Comparison of ENCODE assay signal across 17 mouse cellular contexts in genomic region chr15:100324021-100324591, GRCm38 (mm10). TPM values are rescaled to one million over a fixed set of nuclear protein-coding genes. Genes with fewer than 3 reads are reported as not detected.
DNase-seq lines count a peak whose midpoint lies in the region; ATAC-seq lines count a peak whose summit lies in the region.
"Had no signal": no experiment of that assay in that cellular context is flagged by ENCODE, and none has a peak within 500 bp of the region (broad histone marks: within the 10 kb centered on the region; RNA-seq: fewer than 3 reads in every experiment).

No protein-coding gene starts in this region.

- no peak overlapping the region for H3K9ac ChIP-seq in liver, embryonic 13.5 days
- H3K9ac ChIP-seq: limb, embryonic 15.5 days; stomach, embryonic 15.5 days had no signal

- no peak overlapping the region for H3K4me3 ChIP-seq in liver, embryonic 13.5 days (replicated peaks)
- H3K4me3 ChIP-seq: limb, embryonic 15.5 days; megakaryocyte, embryonic 14.5 days; myocyte; stomach, embryonic 15.5 days had no signal

- 44% methylated on average over 12 of the region's 12 CpGs for WGBS in liver, embryonic 13.5 days (ENCODE audit: insufficient replicate concordance)

- H3K4me1 ChIP-seq in liver, embryonic 13.5 days (replicated peaks) = peaks cover 14% of the 10 kb centered on the region
- H3K4me1 ChIP-seq: stomach, embryonic 15.5 days had no signal

- H3K4me2 ChIP-seq in liver, embryonic 13.5 days = no peak overlapping the region
- H3K4me2 ChIP-seq: limb, embryonic 15.5 days; stomach, embryonic 15.5 days had no signal

- peak; percentile 24 to 54 for DNase-seq in layer of hippocampus, postnatal 14 days (ENCODE audit: low spot score in 2 of 2)
- no peak for DNase-seq in layer of hippocampus, adult 9-11 months
- DNase-seq in A20 (ENCODE audit: low read depth, low spot score) (peak; percentile 29), NIH3T3 (ENCODE audit: low read depth) (peak; percentile 55)
- peak; percentile 53 for DNase-seq in liver, embryonic 13.5 days
- no peak for DNase-seq in cerebellum, postnatal 25 days
- DNase-seq in urinary bladder, postnatal 25 days (ENCODE audit: low spot score) = no peak
- DNase-seq: kidney, adult 11 months had no signal

- no peaks in the 10 kb centered on the region for H3K36me3 ChIP-seq in liver, embryonic 13.5 days
- H3K36me3 ChIP-seq: limb, embryonic 15.5 days; stomach, embryonic 15.5 days had no signal

- ATAC-seq in liver, embryonic 13.5 days (ENCODE audit: low read depth) = no peak
- ATAC-seq in inflammation-experienced regulatory T-cells, adult 6 months = no peak
- ATAC-seq: activated CD4-positive, CD25-positive, alpha-beta regulatory T cell, adult 4 months had no signal

- H3K27me3 ChIP-seq in liver, embryonic 13.5 days = no peaks in the 10 kb centered on the region
- H3K27me3 ChIP-seq: CH12.LX; limb, embryonic 15.5 days; stomach, embryonic 15.5 days had no signal

- no peaks in the 10 kb centered on the region for H3K9me3 ChIP-seq in liver, embryonic 13.5 days (replicated peaks)
- H3K9me3 ChIP-seq: limb, embryonic 15.5 days; megakaryocyte, embryonic 14.5 days; stomach, embryonic 15.5 days had no signal

- H3K27ac ChIP-seq in liver, embryonic 13.5 days = no peak overlapping the region
- H3K27ac ChIP-seq: stomach, embryonic 15.5 days had no signal

RNA-seq across cellular contexts. Expression of gene Mettl7a3, which starts 10.6 kb away (rescaled TPM):
- not detected for total RNA-seq in layer of hippocampus, postnatal 14 days (2021)
- not detected in 2 replicates for polyA plus RNA-seq in liver, embryonic 13.5 days (2015; fragmentation: Nextera tagmentation; extraction: Ambion mirVana)
- polyA plus RNA-seq in inflammation-experienced regulatory T-cells, adult 6 months (2017; shearing (Covaris generic)) = not detected
- total RNA-seq: CH12.LX had no signal
- polyA plus RNA-seq: activated CD4-positive, CD25-positive, alpha-beta regulatory T cell, adult 4 months; myocyte; stomach, embryonic 15.5 days had no signal

RNA-seq across cellular contexts. Expression of gene Mettl7a1, which starts 20.2 kb away (rescaled TPM):
- 10 to 100 TPM; 22.3 to 26.8 TPM for total RNA-seq in layer of hippocampus, postnatal 14 days (2021)
- 6.6 and 7.7 TPM in 2 replicates for polyA plus RNA-seq in liver, embryonic 13.5 days (2015; fragmentation: Nextera tagmentation; extraction: Ambion mirVana)
- polyA plus RNA-seq in inflammation-experienced regulatory T-cells, adult 6 months (2017; shearing (Covaris generic)) = 10 to 100 TPM in 1 of 3 experiments, 1 to 10 TPM in 2; 2.3 to 15.1 (median 4.4) TPM

RNA-seq across cellular contexts. Expression of gene Methig1, which starts 28.8 kb away (rescaled TPM):
- not detected for total RNA-seq in layer of hippocampus, postnatal 14 days (2021)
- not detected in 2 replicates for polyA plus RNA-seq in liver, embryonic 13.5 days (2015; fragmentation: Nextera tagmentation; extraction: Ambion mirVana)
- polyA plus RNA-seq in inflammation-experienced regulatory T-cells, adult 6 months (2017; shearing (Covaris generic)) = under 1 TPM in 1 of 3 experiments, not detected in 2; 0.36 TPM
- total RNA-seq: CH12.LX; layer of hippocampus, adult 8-10 months had no signal
- polyA plus RNA-seq: activated CD4-positive, CD25-positive, alpha-beta regulatory T cell, adult 4 months; limb, embryonic 15.5 days; myocyte had no signal

RNA-seq across cellular contexts. Expression of gene Mettl7a2, which starts 28.9 kb away (rescaled TPM):
- under 1 TPM; 0.37 to 0.55 TPM for total RNA-seq in layer of hippocampus, postnatal 14 days (2021)
- not detected in 2 replicates for polyA plus RNA-seq in liver, embryonic 13.5 days (2015; fragmentation: Nextera tagmentation; extraction: Ambion mirVana)
- not detected for polyA plus RNA-seq in inflammation-experienced regulatory T-cells, adult 6 months (2017; shearing (Covaris generic))
- total RNA-seq: CH12.LX had no signal
- polyA plus RNA-seq: activated CD4-positive, CD25-positive, alpha-beta regulatory T cell, adult 4 months; hindbrain, embryonic 11.5 days; limb, embryonic 15.5 days; myocyte; stomach, embryonic 15.5 days had no signal

RNA-seq across cellular contexts. Expression of gene Higd1c, which starts 40.2 kb away (rescaled TPM):
- not detected for total RNA-seq in layer of hippocampus, postnatal 14 days (2021)
- not detected in 2 replicates for polyA plus RNA-seq in liver, embryonic 13.5 days (2015; fragmentation: Nextera tagmentation; extraction: Ambion mirVana)
- polyA plus RNA-seq in inflammation-experienced regulatory T-cells, adult 6 months (2017; shearing (Covaris generic)) = not detected
- total RNA-seq: CH12.LX; layer of hippocampus, adult 8-10 months had no signal
- polyA plus RNA-seq: activated CD4-positive, CD25-positive, alpha-beta regulatory T cell, adult 4 months; hindbrain, embryonic 11.5 days; limb, embryonic 15.5 days; myocyte; stomach, embryonic 15.5 days had no signal

Comparison
In these comparisons a context has a peak if more than half of its experiments do, and no peak if none do; other contexts are left out.
1. DNase-seq: peak in layer of hippocampus, postnatal 14 days (2 of 2), A20 (single experiment), NIH3T3 (single experiment) and liver, embryonic 13.5 days (single experiment); none in layer of hippocampus, adult 9-11 months (single experiment), cerebellum, postnatal 25 days (0 of 2) and urinary bladder, postnatal 25 days (single experiment).